Mouse (Mus musculus) brain, adult 2 months (tissue): ENCODE results near the gene Echdc1.

Source experiments
- DNase-seq: peaks from one replicate; pipeline ENCODE4 v3.0.0; 2011; ENCODE audit warnings: low read depth, low spot score

Gene Echdc1

GRCm38 (mm10) chr10:29313064-29313638 is at the start of gene Echdc1:
TSS of gene Echdc1 (plus strand) at chr10:29313166.
- peak; percentile 96 for DNase-seq

GRCm38 (mm10) chr10:29281736-29282135 is 31.2 kb upstream of the Echdc1 start:
- DNase-seq: no peak

GRCm38 (mm10) chr10:29285757-29286156 is 27.2 kb upstream of the Echdc1 start:
- no peak for DNase-seq

- DNase-seq: no peak
These were observed 10.7 kb upstream of the Echdc1 start for GRCm38 (mm10) chr10:29302230-29302629.

GRCm38 (mm10) chr10:29311480-29312219 is 1.3 kb upstream of the Echdc1 start:
- DNase-seq: no peak

GRCm38 (mm10) chr10:29313905-29314304 is 939 bp downstream of the Echdc1 start:
- no peak for DNase-seq

- DNase-seq: no peak
These were observed 11.9 kb downstream of the Echdc1 start for GRCm38 (mm10) chr10:29324817-29325216.

GRCm38 (mm10) chr10:29333836-29334235 is 20.9 kb downstream of the Echdc1 start:
- DNase-seq: no peak

GRCm38 (mm10) chr10:29338355-29339056 is 25.5 kb downstream of the Echdc1 start:
- peak; percentile 81 for DNase-seq

GRCm38 (mm10) chr10:29344232-29344631 is 31.3 kb downstream of the Echdc1 start:
- peak; percentile 30 for DNase-seq

- no peak for DNase-seq
These were observed 33.7 kb downstream of the Echdc1 start for GRCm38 (mm10) chr10:29346638-29347037.

GRCm38 (mm10) chr10:29351420-29351819 is 38.5 kb downstream of the Echdc1 start:
- DNase-seq: no peak

GRCm38 (mm10) chr10:29352575-29352974 is 39.6 kb downstream of the Echdc1 start:
- DNase-seq: no peak

GRCm38 (mm10) chr10:29354183-29354582 is 41.2 kb downstream of the Echdc1 start:
- DNase-seq: peak; percentile 86

- DNase-seq: no peak
These were observed 48.1 kb downstream of the Echdc1 start for GRCm38 (mm10) chr10:29361095-29361463.

- peak; percentile 90 for DNase-seq
These were observed 48.7 kb downstream of the Echdc1 start for GRCm38 (mm10) chr10:29361464-29362196.

GRCm38 (mm10) chr10:29362197-29362900 is 49.4 kb downstream of the Echdc1 start, which contains the start of gene Rnf146:
TSS of gene Rnf146 (minus strand) at chr10:29362442.
- no peak for DNase-seq

GRCm38 (mm10) chr10:29374065-29374464 is 61.1 kb downstream of the Echdc1 start:
- DNase-seq: no peak

- DNase-seq: no peak
These were observed 68.6 kb downstream of the Echdc1 start for GRCm38 (mm10) chr10:29381558-29381957.

GRCm38 (mm10) chr10:29394890-29395289 is 81.9 kb downstream of the Echdc1 start:
- DNase-seq: peak; percentile 14
